Mouse (Mus musculus) heart, postnatal 25 days (tissue): ENCODE measurements at regions not wholly inside any gene's neighbourhood (a gene's known extent, or its start where the extent isn't known, plus 50 kb on each side); places are given as distances from the start of the nearest gene placed in this dataset.

Experiments used
- DNase-seq: peaks from one replicate; pipeline ENCODE4 v3.0.0; 2022; ENCODE audit warnings: low spot score
- intact Hi-C: fragments of 180-260 bp; cut with DNase I; formaldehyde crosslinking; loops from one replicate; pipeline ENCODE4 v1.15.1; 2025

DNA sequence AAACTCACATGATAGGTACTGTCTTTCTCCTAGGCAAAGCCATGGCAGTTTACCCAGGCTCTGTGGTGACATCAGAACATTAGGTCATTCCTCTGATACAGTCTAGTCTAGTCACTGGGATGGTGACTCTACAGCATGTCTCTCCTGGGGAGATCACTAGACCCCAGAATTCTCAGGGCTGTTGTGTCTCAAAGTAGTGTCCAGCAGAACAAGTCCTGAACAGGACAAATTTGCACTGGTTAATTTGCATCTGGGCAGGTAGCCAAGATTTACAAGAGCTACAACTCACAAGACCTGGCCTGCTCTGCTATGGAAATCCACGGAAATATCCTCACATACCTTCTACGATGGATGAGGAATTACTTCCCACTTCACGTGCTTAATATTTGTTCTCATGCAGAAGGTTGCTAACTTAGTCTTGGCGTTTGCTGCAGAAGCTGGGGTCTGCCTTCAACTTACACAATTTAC is 88.2 kb upstream of the Cerkl start:
- no peak for DNase-seq
- intact Hi-C loops: no loop called here

DNA sequence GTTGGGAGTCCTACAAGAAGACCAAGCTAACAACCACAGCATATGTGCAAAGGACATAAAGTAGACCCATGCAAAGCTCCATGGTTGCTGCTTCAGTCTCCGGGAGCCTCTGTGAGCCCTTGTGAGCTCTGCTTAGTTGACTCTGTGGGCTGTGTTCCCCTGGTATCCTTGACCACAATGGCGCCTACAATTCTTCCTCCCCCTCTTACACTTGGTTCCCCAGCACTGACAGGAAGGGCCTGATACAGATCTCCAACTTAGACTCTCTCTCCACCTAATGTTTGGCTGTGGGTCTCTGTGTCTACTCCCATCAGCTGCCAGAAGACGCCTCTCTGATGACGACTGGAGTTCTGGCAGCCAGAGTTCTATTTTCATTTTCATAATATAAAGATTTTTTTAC is 88.9 kb upstream of the Itprid2 start:
- DNase-seq: no peak
- intact Hi-C loops: no loop called here

DNA sequence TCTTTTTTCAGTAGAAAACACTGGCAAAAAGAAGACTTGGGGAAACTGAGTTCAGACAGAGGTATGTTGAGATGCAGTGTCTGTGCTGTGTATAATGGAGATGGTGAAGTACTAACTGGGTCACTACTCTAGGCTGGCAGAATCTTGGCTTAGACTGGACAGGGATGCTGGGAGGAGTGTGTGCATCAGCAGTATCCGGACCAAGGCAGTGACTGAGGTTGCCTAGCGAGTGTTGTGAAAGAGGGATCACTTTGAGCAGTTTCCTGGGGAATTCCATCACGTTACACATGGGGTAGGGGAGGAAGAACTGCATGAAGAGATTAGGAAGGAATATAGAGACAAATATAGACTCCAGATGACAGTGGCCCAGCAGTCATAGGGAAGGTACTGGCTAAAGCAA is 87.9 kb upstream of the Itprid2 start:
- DNase-seq: no peak
- intact Hi-C loops: no loop called here

DNA sequence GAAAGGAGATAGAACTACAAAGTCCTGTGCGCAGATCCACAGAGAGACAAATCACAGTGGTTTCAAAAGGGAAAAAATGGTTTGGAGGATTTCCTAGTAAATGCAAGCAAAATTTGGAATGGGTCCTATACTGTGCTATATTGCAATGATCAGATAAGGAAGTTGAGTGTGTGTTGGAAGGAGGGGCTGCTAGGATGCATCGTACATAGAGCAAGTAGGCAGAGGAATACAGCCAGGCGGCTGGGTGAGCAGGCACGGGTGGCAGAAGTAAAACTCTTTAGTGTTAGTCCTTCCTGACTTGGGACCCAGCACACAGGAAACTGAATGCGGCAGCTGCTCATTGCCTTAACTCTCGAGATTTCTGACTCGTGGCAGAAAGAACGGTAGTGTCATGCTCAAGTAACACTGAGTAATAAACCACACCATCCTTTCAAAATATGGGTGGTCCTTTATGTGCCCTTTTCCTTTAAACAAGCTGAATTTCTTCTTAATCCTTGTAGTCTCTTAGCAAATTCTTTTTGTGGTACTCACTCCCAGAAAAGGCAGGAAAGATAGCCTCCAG is 87.0 kb upstream of the Itprid2 start:
- intact Hi-C loops: no loop called here
- DNase-seq: no peak

DNA sequence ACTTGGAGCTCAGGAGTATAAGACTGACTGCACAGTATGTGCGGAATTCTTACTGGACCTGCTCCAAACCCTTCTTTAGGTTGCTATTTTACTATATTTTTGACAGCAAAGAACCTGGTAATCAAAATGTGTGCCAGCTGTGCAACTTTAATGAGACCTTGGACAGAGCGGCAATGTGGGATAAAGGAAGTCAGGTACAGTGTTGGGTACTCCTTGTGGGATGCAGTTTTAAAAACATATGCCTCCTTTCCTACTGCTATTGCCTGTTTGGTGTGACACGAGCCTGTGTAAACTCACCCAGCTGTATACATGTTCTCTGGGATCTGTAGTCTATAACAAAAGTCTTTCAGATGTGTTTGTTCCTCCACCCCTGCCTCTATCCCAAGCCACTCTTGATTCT is 85.4 kb upstream of the Itprid2 start:
- no peak for DNase-seq
- intact Hi-C loops: no loop called here

DNA sequence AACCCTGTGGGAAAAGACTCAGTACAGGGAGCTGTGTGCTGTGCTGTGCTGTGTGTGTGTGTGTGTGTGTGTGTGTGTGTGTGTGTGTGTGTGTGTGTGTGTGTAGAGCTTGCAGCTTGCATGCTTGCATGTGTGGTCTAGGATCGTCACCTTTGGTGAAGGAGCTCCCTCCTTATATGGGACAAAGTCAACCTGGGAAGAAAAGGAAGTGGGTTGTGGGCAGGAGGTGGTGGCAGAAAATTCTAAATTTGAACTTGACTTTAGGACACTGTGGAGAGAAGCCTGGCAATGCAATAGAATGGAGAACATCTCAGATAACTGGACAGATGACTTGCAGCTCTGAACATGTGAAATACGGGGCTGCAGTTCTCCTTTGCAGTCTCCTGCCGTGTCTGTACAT is 84.7 kb upstream of the Itprid2 start:
- intact Hi-C loops: no loop called here
- DNase-seq: no peak

DNA sequence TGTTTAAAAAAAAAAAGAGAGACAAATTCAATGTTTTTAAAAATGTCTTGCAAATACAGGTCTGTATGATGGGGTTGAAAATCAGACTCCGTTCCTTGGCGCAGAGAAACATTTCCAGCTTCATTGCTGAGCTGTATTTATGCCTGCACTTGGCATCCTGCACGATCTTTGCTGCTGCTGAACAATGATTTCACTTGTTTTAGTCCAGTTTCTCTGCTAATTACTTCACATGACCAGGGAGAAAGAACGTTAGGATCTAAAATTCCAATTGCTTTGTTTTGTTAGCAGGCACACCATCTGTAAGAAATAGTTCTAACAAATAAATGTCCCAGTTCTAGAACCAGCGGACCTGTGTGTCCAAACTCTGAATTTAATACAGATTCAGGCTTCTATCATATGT is 82.7 kb upstream of the Itprid2 start:
- intact Hi-C loops: no loop called here
- no peak for DNase-seq

DNA sequence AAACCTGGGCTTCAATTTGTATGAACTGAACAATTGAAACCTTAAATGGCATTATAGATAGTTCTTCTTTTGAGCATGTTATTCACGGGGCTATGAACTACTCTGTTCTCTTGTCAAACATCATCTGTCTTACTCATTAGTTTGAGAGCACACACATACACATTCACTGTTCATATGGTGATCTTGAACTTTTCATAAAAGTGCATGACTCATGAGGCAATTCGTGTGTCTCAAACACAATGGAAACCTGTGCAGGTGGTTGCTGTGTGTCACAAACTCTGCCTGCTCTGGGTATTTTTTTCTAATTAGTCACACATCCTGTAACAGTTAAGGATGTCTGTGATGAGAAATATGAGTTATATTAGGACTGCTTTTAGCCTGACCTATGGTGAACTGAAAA is 79.8 kb upstream of the Itprid2 start:
- intact Hi-C loops: no loop called here
- no peak for DNase-seq

DNA sequence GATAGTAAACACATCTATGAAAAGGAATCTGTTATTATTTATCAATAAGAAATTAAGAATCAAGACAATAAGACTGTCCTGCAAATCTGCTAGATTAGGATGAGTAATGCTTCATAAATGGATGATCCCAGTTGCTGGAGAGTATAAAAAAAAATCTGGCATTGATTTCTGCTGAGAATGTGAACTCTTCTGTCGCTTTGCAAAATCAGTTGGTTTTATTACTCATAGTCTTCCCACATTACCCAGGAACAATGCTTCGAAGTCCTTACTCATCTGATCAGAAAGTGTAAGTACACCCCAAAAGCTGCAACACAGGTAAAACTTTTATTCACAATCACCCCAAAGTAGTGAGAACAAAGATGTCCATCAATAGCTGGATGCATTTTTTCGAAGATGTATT is 77.8 kb upstream of the Itprid2 start:
- no peak for DNase-seq
- intact Hi-C loops: no loop called here

DNA sequence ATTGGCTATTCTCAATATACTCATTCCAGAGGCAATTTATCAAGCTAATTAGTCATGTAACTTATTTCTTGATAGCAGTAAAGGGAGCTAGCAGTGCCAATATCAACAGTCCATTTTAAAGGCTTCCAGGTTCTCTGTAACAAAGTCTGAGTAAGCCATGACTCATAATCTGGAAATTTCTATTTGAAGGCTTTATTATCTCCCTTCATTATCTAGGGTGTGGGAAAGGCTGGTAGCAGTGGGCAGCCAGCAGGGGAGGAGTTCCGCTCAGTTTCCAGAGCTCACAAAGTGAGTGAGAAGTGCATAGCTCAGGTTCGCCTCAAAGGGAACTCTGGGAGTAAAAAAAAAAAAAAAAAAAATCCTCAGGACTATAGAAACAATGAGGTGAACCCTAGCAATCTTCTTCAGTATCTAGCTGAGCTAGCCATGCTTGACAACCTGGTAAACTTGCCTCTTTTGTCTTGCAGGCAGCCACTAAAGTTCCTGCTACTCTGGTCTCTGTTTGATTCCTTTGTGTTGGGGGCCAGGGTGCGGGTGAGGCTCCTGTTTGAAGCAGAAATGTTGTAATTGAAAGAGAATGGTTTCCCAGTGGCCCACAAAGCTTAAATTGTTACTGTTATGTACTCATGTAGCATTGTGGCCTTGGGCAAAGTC is 68.7 kb upstream of the Itprid2 start:
- intact Hi-C loops: no loop called here
- no peak for DNase-seq

DNA sequence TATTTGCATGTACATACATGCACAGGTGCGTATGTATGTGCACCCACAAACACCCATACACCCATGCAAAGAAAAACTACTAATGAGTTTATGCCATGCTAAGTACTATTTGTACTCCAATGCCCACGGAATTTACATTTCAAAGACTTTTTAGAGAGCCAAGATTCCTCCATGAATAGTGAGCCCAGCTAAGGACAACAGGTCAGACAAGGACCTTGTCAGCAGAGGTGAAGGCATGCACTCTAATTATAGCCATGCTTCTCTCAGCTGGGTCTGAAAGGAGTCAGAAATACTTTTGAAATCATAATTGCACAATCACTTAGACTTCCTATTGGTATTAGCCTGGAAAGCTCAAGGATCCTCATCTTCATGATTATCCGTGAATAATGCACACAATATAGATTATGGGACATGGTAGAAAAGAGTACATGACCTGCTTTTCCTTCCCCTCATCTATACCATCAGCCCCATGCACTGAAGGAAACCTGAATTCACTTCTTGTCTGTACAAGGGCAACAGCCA is 67.7 kb upstream of the Itprid2 start:
- intact Hi-C loops: no loop called here
- no peak for DNase-seq

DNA sequence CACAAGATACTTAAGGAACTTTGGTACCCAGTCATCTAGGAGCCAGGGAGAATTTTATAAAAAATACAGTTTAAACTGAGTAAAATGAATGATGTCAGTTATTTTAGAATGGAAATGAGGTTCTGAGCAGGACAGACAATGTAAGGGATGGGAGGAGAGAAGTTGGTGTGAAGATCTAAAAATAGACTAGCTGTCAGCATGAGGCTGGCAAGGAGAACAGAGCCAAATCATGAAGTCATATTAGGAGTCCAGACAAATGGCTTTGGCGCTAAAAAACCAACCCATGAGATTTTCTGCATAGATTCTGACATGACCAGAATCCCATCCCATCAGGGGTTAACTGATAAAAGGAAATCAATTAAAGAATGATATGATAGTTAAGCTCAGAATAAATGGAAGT is 65.5 kb upstream of the Itprid2 start:
- no peak for DNase-seq
- intact Hi-C loops: loop anchor here (2.0 kb wide), 1 partner anchor 65 kb away; the partner anchor contains the start of gene Itprid2

DNA sequence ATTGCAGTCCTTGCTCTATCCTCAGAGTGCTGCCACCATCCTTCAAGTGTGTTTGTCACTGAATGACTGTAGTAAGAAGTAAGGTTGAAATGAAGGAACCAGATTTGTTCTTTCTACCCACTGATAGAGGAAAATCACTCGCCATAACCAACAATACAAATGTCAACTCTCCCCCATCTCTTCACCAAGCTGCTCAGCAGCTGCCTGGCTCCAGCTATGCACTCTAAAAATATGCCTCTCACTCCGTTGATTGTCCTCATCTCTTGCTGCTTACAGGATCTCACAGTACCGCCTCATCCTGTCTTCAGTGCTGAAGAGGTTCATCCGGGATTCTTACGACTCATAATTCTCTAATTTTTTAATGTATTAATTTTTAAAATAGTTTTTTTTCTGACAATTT is 63.2 kb upstream of the Itprid2 start:
- intact Hi-C loops: loop anchor here (2.0 kb wide), 1 partner anchor 63 kb away; the partner anchor contains the start of gene Itprid2
- no peak for DNase-seq

DNA sequence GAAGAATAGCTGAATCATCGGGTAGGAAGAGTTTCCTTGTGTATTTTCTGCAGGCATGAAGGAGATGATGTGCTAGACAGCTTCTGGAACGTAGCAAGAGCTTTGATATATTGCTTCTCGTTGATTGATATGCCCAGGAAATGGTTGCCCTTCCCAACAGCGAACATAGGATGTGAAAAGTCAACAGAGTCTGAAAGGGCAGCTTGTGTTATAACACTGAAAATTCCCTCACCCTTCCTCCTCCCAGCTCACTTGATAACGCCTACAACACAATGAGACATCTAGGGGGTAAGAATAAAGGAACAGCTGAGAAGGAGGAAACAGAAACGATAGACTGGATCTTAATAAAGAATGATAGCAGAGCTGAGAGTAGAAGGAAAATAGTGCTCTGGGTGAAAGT is 60.1 kb upstream of the Itprid2 start:
- DNase-seq: no peak
- intact Hi-C loops: no loop called here

DNA sequence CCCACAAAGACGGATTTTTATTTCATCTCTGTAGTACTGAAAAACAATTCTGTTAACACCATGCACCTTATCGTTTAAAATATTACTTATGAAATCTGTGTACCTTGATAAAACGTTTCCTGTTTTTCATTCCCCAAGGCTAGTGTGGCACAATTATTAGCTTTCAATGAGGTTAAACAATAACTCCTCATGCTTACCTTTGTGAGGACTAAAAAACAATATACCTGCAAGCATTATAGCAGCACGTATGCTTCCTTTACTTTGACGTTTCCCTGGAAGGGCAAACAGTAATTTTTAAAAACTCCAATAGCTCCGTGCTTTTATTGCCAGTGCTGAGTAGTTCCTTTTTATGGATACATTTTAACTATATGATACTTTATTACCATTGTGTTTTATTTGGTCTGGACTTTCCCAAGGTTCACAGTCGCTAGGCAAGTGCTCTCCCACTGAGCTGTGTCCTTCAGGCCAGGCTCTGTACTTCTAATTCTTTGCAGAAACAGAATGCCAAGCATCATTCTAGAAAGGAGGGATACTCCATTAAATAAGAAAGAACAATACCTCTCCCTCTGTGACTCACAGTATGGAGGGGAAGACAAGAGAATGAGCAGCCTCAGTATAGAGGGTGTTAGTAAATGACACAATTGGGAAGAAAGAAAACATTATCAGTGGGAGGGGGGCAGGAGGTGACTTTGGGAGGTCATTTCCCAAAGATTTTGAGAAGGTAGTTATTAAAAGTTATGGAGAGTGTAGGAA is 50.0 kb upstream of the Itprid2 start:
- intact Hi-C loops: no loop called here
- no peak for DNase-seq
